Mouse (Mus musculus) brain, embryonic 14.5 days (tissue): ENCODE data around the gene Gdf1. TPM values are rescaled to one million over a fixed set of nuclear protein-coding genes. Genes with fewer than 3 reads are reported as not detected.

Source experiments
- DNase-seq: peaks from one replicate; pipeline ENCODE4 v3.0.0-alpha.2; 2011; ENCODE audit warnings: low read depth
- CTCF ChIP-seq: fragments of 200-500 bp; IDR thresholded peaks from 2 replicates; pipeline ENCODE4 v1.5.1; 2012; ENCODE audit warnings: inconsistent platforms, mild to moderate bottlenecking, moderate library complexity, borderline replicate concordance; ENCODE audit not compliant: insufficient read depth, insufficient read length; ENCODE audit errors: extremely low read depth
- POLR2A ChIP-seq: fragments of 200-500 bp; IDR thresholded peaks from 2 replicates; pipeline ENCODE4 v1.6.1; 2012; ENCODE audit warnings: mild to moderate bottlenecking, inconsistent platforms, borderline replicate concordance; ENCODE audit not compliant: poor library complexity, insufficient read depth, insufficient read length, severe bottlenecking; ENCODE audit errors: extremely low read depth
- polyA plus RNA-seq: library from polyadenylated mRNA; depleted of rRNA; stranded (reverse); fragments of >200 nt; gene quantifications from 2 replicates; pipeline ENCODE4 v1.2.3, GENCODE M21; 2012; rRNA removed

The Gdf1 gene
- 10.2 and 12.5 TPM in 2 replicates for polyA plus RNA-seq

- TF ChIP-seq POLR2A (no peak), CTCF (no peak)
- DNase-seq: no peak
These were observed at the start of gene Gdf1 for GRCm38 (mm10) chr8:70329124-70329834. Gene Gdf1 (plus strand): TSS chr8:70329817.

- DNase-seq: no peak
- TF ChIP-seq POLR2A: no peak
- no peak for TF ChIP-seq CTCF
These were observed 48.6 kb upstream of the Gdf1 start for GRCm38 (mm10) chr8:70281001-70281400.

- DNase-seq: peak; percentile 93
- TF ChIP-seq CTCF (peak; percentile 82), POLR2A (peak; percentile 96)
These were observed 46.9 kb upstream of the Gdf1 start, which contains the start of gene Homer3 for GRCm38 (mm10) chr8:70282603-70283135. Gene Homer3 (plus strand): TSS chr8:70282827.

GRCm38 (mm10) chr8:70283136-70284077, 46.2 kb upstream of the Gdf1 start:
- TF ChIP-seq CTCF: no peak
- DNase-seq: peak; percentile 45

GRCm38 (mm10) chr8:70284421-70284820, 45.2 kb upstream of the Gdf1 start:
- TF ChIP-seq CTCF: no peak
- no peak for TF ChIP-seq POLR2A
- no peak for DNase-seq

GRCm38 (mm10) chr8:70285304-70285703, 44.3 kb upstream of the Gdf1 start:
- TF ChIP-seq CTCF (no peak), POLR2A (no peak)

GRCm38 (mm10) chr8:70286737-70287136, 42.9 kb upstream of the Gdf1 start:
- TF ChIP-seq CTCF (peak; percentile 40; the same call in 1 of the 2 replicates), POLR2A (no peak)
- DNase-seq: no peak

More at GRCm38 (mm10) chr8:70285304-70285703, 44.3 kb upstream of the Gdf1 start:
- no peak for DNase-seq

GRCm38 (mm10) chr8:70293988-70294405, 35.6 kb upstream of the Gdf1 start:
- DNase-seq: no peak
- TF ChIP-seq POLR2A (no peak), CTCF (no peak)

- no peak for DNase-seq
- no peak for TF ChIP-seq POLR2A
- TF ChIP-seq CTCF: no peak
These were observed 28.7 kb upstream of the Gdf1 start for GRCm38 (mm10) chr8:70300881-70301280.

GRCm38 (mm10) chr8:70302358-70302890, 27.2 kb upstream of the Gdf1 start, which contains the start of the genes Ddx49 and Cope:
Gene Ddx49 (minus strand): TSS chr8:70302489.
Gene Cope (plus strand): TSS chr8:70302518.
- peak; percentile 98 for DNase-seq
- no peak for TF ChIP-seq CTCF
- no peak for TF ChIP-seq POLR2A

GRCm38 (mm10) chr8:70302901-70303300, 26.7 kb upstream of the Gdf1 start:
- no peak for TF ChIP-seq POLR2A
- no peak for TF ChIP-seq CTCF
- DNase-seq: no peak
